Mouse (Mus musculus) CD4-positive naive resting alpha-beta T cell, adult 57 days (primary cell): Measurements from ENCODE around the gene Vmn2r105. TPM values are rescaled to one million over a fixed set of nuclear protein-coding genes. Genes with fewer than 3 reads are reported as not detected.

Experiments
- total RNA-seq: library from RNA; stranded (reverse); gene quantifications from one replicate; pipeline ENCODE4 v1.2.4, GENCODE M21; 2023

Gene Vmn2r105
- total RNA-seq = not detected

DNA sequence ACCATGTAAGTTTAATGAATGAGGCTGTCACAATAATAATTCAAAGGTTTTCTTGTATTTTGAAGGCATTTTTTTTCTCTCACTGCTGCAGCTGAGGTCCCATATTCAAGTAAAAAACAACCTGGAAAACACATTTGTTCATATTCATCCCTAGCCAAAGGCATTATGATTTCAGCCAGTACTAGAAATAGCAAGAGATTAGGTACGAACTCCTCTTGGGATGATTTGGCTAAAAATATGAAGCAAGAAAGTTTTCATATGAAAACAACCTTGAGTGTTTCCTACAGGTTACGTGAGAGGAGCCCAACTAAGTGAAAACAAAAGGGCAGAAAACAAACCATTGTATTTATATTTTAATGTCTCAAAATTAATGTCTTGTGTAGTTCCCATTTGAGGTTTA, at the start of gene Vmn2r105:
Gene Vmn2r105, minus strand, starts transcription at position 101 of the 400 bp plus-strand sequence.

DNA sequence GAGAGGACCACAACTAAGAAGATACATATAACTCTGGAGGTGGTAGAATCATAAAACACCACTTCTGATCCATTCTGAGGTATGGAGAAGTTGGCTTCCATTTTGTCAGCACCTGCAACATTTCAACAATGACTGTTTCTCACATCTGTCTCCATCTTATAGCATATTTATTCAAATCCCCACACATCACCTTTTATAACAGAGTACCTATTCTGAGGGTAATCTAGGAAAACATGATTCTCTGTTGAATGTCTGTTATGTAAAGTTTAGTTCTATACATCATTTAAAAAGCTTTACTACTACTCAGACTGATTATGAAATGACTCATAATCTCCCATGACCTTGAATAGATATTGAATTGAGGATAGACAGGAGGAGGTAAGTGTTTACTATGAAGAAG, 51.9 kb downstream of the Vmn2r105 start, which contains the start of gene Fpr-rs6:
Gene Fpr-rs6, minus strand, starts transcription at position 101 of the 400 bp plus-strand sequence.

Other genes starting within 250 kb of the Vmn2r105 start
- gene Vmn2r104, start 186.7 kb downstream of the Vmn2r105 start, total RNA-seq = not detected
- gene Fpr-rs7, start 120.8 kb downstream of the Vmn2r105 start, total RNA-seq = not detected
- gene Fpr-rs6, start 52.0 kb downstream of the Vmn2r105 start, total RNA-seq = not detected
- not detected for gene Vmn2r106, start 50.5 kb upstream of the Vmn2r105 start, total RNA-seq
- not detected for gene Vmn2r107, start 110.2 kb upstream of the Vmn2r105 start, total RNA-seq
- not detected for gene Vmn1r224, start 179.1 kb upstream of the Vmn2r105 start, total RNA-seq
- gene Vmn2r108, start 246.3 kb upstream of the Vmn2r105 start, total RNA-seq = not detected